Mouse (Mus musculus) liver, postnatal 0 days (tissue): Measurements from ENCODE around the gene Eri3.

Experiments used
- CTCF ChIP-seq: sonication (generic); IDR thresholded peaks from 2 replicates; pipeline ENCODE4 v1.5.1; 2016; ENCODE audit warnings: antibody characterized with exemption, low read depth
- EP300 ChIP-seq: IDR thresholded peaks from 2 replicates; pipeline ENCODE4 v1.6.1; 2016; ENCODE audit warnings: antibody characterized with exemption, low read depth, mild to moderate bottlenecking

- peak; percentile 31 for TF ChIP-seq CTCF
- TF ChIP-seq EP300, result no peak
These were observed 5.3 kb downstream of the Eri3 start for GRCm38 (mm10) chr4:117555495-117555894.
